Mouse (Mus musculus): ENCODE results near the gene Pnliprp1.

GRCm38 (mm10) chr19:58708611-58709010 lies 20.1 kb upstream of the Pnliprp1 start:
- TF ChIP-seq CTCF (IDR thresholded peaks at IDR 0.05; ENCODE audit: insufficient read depth, low read depth, low read length) (no peak), POLR2A (IDR thresholded peaks at IDR 0.05; ENCODE audit: insufficient read depth, low read depth, low read length) (no peak)
